Mouse (Mus musculus) small intestine, adult 2 months (tissue): ENCODE measurements around the gene Pmp22. TPM values are rescaled to one million over a fixed set of nuclear protein-coding genes. Genes with fewer than 3 reads are reported as not detected.

Source experiments
- H3K27ac ChIP-seq: fragments of 200-500 bp; 2 replicates; pipeline ENCODE4 v1.5.1; 2012; ENCODE audit warnings: low read depth, low read length, control low read depth, inconsistent platforms; ENCODE audit not compliant: insufficient read depth
- H3K27me3 ChIP-seq: fragments of 200-500 bp; 2 replicates; pipeline ENCODE4 v1.6.1; 2012; ENCODE audit warnings: mild to moderate bottlenecking, moderate library complexity, low read length, inconsistent platforms; ENCODE audit not compliant: control insufficient read depth, insufficient read depth
- H3K36me3 ChIP-seq: fragments of 200-500 bp; 2 replicates; pipeline ENCODE4 v1.6.1; 2012; ENCODE audit warnings: mild to moderate bottlenecking, low read length, control low read depth, inconsistent platforms; ENCODE audit not compliant: control insufficient read depth, insufficient read depth
- H3K4me1 ChIP-seq: fragments of 200-500 bp; 2 replicates; pipeline ENCODE4 v1.6.1; 2012; ENCODE audit warnings: low read length, inconsistent platforms, mixed read lengths; ENCODE audit not compliant: control insufficient read depth, insufficient read depth, insufficient read length
- H3K4me3 ChIP-seq: fragments of 200-500 bp; 2 replicates; pipeline ENCODE4 v1.5.1; 2012; ENCODE audit warnings: low read depth, mild to moderate bottlenecking, control low read depth, inconsistent platforms, low read length, moderate library complexity
- CTCF ChIP-seq: fragments of 200-500 bp; IDR thresholded peaks from 2 replicates; pipeline ENCODE4 v1.5.1; 2012; ENCODE audit warnings: low read depth, mild to moderate bottlenecking, control low read depth, inconsistent platforms, low read length, moderate library complexity, mixed read lengths; ENCODE audit not compliant: insufficient replicate concordance, insufficient read length; ENCODE audit errors: extremely low read depth
- POLR2A ChIP-seq: fragments of 200-500 bp; IDR thresholded peaks from 2 replicates; pipeline ENCODE4 v1.6.1; 2012; ENCODE audit warnings: low read depth, mild to moderate bottlenecking, control low read depth, inconsistent platforms, low read length, moderate library complexity
- WGBS: fragments of 180-500 bp; shearing (Covaris S2); methylation state at CpG from one replicate; pipeline ENCODE4 v1.1.7; 2018; 5-methylcytosine and 5-hydroxymethylcytosine counted together
- polyA plus RNA-seq: library from polyadenylated mRNA; depleted of rRNA; stranded (reverse); fragments of >200 nt; gene quantifications from 2 replicates; pipeline ENCODE4 v1.2.3, GENCODE M21; 2012

The Pmp22 gene
- polyA plus RNA-seq, 1 experiment: 1,148 TPM

GRCm38 (mm10) chr11:63126976-63127375 is 1.8 kb upstream of the Pmp22 start:
- no peak for TF ChIP-seq CTCF
- no peak for TF ChIP-seq POLR2A
- H3K4me1 ChIP-seq: peaks cover 4% of the 10 kb centered on the region
- H3K36me3 ChIP-seq: no peaks in the 10 kb centered on the region
- no peak overlapping the region for H3K4me3 ChIP-seq
- no peak overlapping the region for H3K27ac ChIP-seq
- H3K27me3 ChIP-seq: peaks cover 8% of the 10 kb centered on the region; the same call in 1 of the 2 replicates
- WGBS: 69% methylated on average over 8 of the region's 8 CpGs

- 75% methylated on average over 4 of the region's 4 CpGs for WGBS
- Histone ChIP-seq H3K4me1 (peaks cover 4% of the 10 kb centered on the region), H3K4me3 (no peak overlapping the region), H3K27me3 (peaks cover 11% of the 10 kb centered on the region), H3K27ac (no peak overlapping the region), H3K36me3 (no peaks in the 10 kb centered on the region)
- TF ChIP-seq CTCF: no peak
- no peak for TF ChIP-seq POLR2A
Observed at GRCm38 (mm10) chr11:63127513-63127912, 1.3 kb upstream of the Pmp22 start.

- H3K4me3 ChIP-seq: peak overlapping the region; percentile 19
- peaks cover 16% of the 10 kb centered on the region for H3K27me3 ChIP-seq
- peaks cover 4% of the 10 kb centered on the region for H3K4me1 ChIP-seq
- 13% methylated on average over 9 of the region's 9 CpGs for WGBS
- TF ChIP-seq POLR2A (no peak), CTCF (no peak)
- H3K27ac ChIP-seq: peak overlapping the region; percentile 54; the same call in 1 of the 2 replicates
- H3K36me3 ChIP-seq: peaks cover 6% of the 10 kb centered on the region
Observed at GRCm38 (mm10) chr11:63129375-63129774, 593 bp downstream of the Pmp22 start.

- Histone ChIP-seq H3K4me1 (peaks cover 4% of the 10 kb centered on the region), H3K27me3 (peaks cover 16% of the 10 kb centered on the region), H3K4me3 (peak overlapping the region; percentile 34), H3K36me3 (peaks cover 11% of the 10 kb centered on the region), H3K27ac (peak overlapping the region; percentile 54)
- TF ChIP-seq POLR2A: no peak
- WGBS: 15% methylated on average over 12 of the region's 12 CpGs
Observed at GRCm38 (mm10) chr11:63129840-63130239, 1.1 kb downstream of the Pmp22 start.

GRCm38 (mm10) chr11:63130497-63130896 is 1.7 kb downstream of the Pmp22 start:
- Histone ChIP-seq H3K27ac (peak overlapping the region; percentile 65), H3K36me3 (peaks cover 13% of the 10 kb centered on the region), H3K4me3 (peak overlapping the region; percentile 69), H3K27me3 (peaks cover 16% of the 10 kb centered on the region), H3K4me1 (peaks cover 4% of the 10 kb centered on the region)
- WGBS: 10% methylated on average over 8 of the region's 8 CpGs
- no peak for TF ChIP-seq CTCF
- TF ChIP-seq POLR2A: peak; percentile 34; the same call in 1 of the 2 replicates

- TF ChIP-seq POLR2A (peak; percentile 79), CTCF (no peak)
- Histone ChIP-seq H3K27me3 (peaks cover 16% of the 10 kb centered on the region), H3K36me3 (peaks cover 13% of the 10 kb centered on the region), H3K4me3 (peak overlapping the region; percentile 69), H3K4me1 (peaks cover 4% of the 10 kb centered on the region), H3K27ac (peak overlapping the region; percentile 77)
- 4% methylated on average over 33 of the region's 33 CpGs for WGBS
Observed at GRCm38 (mm10) chr11:63131001-63131692, 2.4 kb downstream of the Pmp22 start.

GRCm38 (mm10) chr11:63131693-63132040 is 2.9 kb downstream of the Pmp22 start:
- H3K4me3 ChIP-seq: peak overlapping the region; percentile 69
- 11% methylated on average over 11 of the region's 11 CpGs for WGBS
- H3K36me3 ChIP-seq: peaks cover 16% of the 10 kb centered on the region
- H3K27me3 ChIP-seq: peaks cover 16% of the 10 kb centered on the region
- peaks cover 4% of the 10 kb centered on the region for H3K4me1 ChIP-seq
- H3K27ac ChIP-seq: peak overlapping the region; percentile 77
- no peak for TF ChIP-seq POLR2A
- no peak for TF ChIP-seq CTCF

GRCm38 (mm10) chr11:63132151-63132500 is 3.3 kb downstream of the Pmp22 start:
- Histone ChIP-seq H3K4me1 (peaks cover 4% of the 10 kb centered on the region), H3K27ac (peak overlapping the region; percentile 77), H3K27me3 (peaks cover 16% of the 10 kb centered on the region), H3K4me3 (peak overlapping the region; percentile 71), H3K36me3 (peaks cover 18% of the 10 kb centered on the region)
- WGBS: 5% methylated on average over 11 of the region's 11 CpGs
- TF ChIP-seq POLR2A (no peak), CTCF (no peak)
